ENCODE assay signal across 18 mouse cellular contexts in the genomic region with DNA sequence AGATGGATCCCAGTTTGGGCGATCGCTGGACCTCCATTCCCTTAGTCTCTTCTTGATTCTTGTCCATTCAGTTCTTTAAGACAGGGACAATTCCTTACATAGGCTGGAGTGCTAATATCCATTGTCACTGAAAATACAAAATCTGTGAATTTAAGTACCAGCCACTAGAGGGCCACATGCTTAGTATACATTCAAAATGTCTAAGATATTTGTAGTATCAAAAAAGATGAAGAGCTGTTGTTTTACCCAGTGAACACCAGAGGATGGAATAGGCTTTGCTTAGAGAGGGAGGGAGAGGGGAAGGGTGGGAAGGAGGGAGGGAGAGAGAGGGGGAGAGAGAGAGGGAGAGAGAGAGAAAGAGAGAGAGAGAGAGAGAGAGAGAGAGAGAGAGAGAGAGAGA. TPM values are rescaled to one million over a fixed set of nuclear protein-coding genes. Genes with fewer than 3 reads are reported as not detected.
DNase-seq lines count a peak whose midpoint lies in the region; ATAC-seq and TF ChIP-seq lines count a peak whose summit lies in the region.
"Had no signal": no experiment of that assay in that cellular context is flagged by ENCODE, and none has a peak within 500 bp of the region (broad histone marks: within the 10 kb centered on the region; RNA-seq: fewer than 3 reads in every experiment).

No protein-coding gene starts in this region.

- no peaks in the 10 kb centered on the region for H3K4me1 ChIP-seq in heart, adult 2 months (ENCODE audit: control insufficient read depth, insufficient read depth, low read length)
- H3K4me1 ChIP-seq in lung, postnatal 0 days (ENCODE audit: insufficient read depth, low read depth, low read length) = no peaks in the 10 kb centered on the region
- H3K4me1 ChIP-seq: liver, embryonic 15.5 days had no signal

- no peak for TF ChIP-seq EP300 in heart, adult 2 months (IDR thresholded peaks at IDR 0.05; ENCODE audit: insufficient read depth, low read depth, low read length)
- TF ChIP-seq EP300 in lung, postnatal 0 days (IDR thresholded peaks at IDR 0.05) = no peak

- intact Hi-C loops in heart, adult 2 months (cut with DNase I) = no loop called here

- no peak overlapping the region for H3K4me2 ChIP-seq in lung, postnatal 0 days (replicated peaks; ENCODE audit: low read depth, low read length)
- H3K4me2 ChIP-seq: liver, embryonic 15.5 days had no signal

- H3K4me3 ChIP-seq in heart, adult 2 months = no peak overlapping the region
- no peak overlapping the region for H3K4me3 ChIP-seq in lung, postnatal 0 days (ENCODE audit: low read depth, low read length)
- H3K4me3 ChIP-seq: liver, embryonic 15.5 days; myocyte had no signal

- no peak overlapping the region for H3K9ac ChIP-seq in heart, adult 2 months (ENCODE audit: low read depth, low read length)
- H3K9ac ChIP-seq in lung, postnatal 0 days (replicated peaks; ENCODE audit: low read depth) = no peak overlapping the region
- H3K9ac ChIP-seq: liver, embryonic 15.5 days had no signal

- no peak for DNase-seq in heart, adult 2 months
- no peak for DNase-seq in heart, adult 11 months
- DNase-seq in lung, postnatal 0 days (ENCODE audit: low spot score) = peak; percentile 34
- no peak for DNase-seq in lung, postnatal 36 days
- peak; percentile 19 for DNase-seq in Muller cell, postnatal 12 days (ENCODE audit: inconsistent ontology term)
- DNase-seq in retina, postnatal 1 day = peak; percentile 62
- no peak for DNase-seq in heart, adult 8-10 months (ENCODE audit: low spot score)
- DNase-seq: adrenal gland, postnatal 25 days; cerebellum, postnatal 14 days; heart, adult 18-20 months; kidney, postnatal 25 days; layer of hippocampus, postnatal 36 days; right cerebral cortex, postnatal 14 days; thymus, adult 2 months had no signal

- H3K79me2 ChIP-seq in heart, adult 2 months (replicated peaks; ENCODE audit: control insufficient read depth, insufficient read depth, low read length) = no peaks in the 10 kb centered on the region

- peak; percentile 42 for TF ChIP-seq CTCF in heart, adult 2 months (IDR thresholded peaks at IDR 0.05)
- peak; percentile 36 for TF ChIP-seq CTCF in lung, postnatal 0 days (IDR thresholded peaks at IDR 0.05)

- no peaks in the 10 kb centered on the region for H3K27me3 ChIP-seq in heart, adult 2 months (ENCODE audit: control insufficient read depth, insufficient read depth, low read length)
- no peaks in the 10 kb centered on the region for H3K27me3 ChIP-seq in lung, postnatal 0 days (replicated peaks; ENCODE audit: insufficient read depth, low read length)
- H3K27me3 ChIP-seq: liver, embryonic 15.5 days had no signal

- 44% methylated on average over 2 of the region's 2 CpGs for whole genome bisulfite sequencing in heart, adult 2 months
- 54% methylated on average over 2 of the region's 2 CpGs for WGBS in lung, postnatal 0 days

- no peak overlapping the region for H3K27ac ChIP-seq in heart, adult 2 months
- H3K27ac ChIP-seq in lung, postnatal 0 days (ENCODE audit: low read length) = no peak overlapping the region
- H3K27ac ChIP-seq: liver, embryonic 15.5 days had no signal

- H3K36me3 ChIP-seq in heart, adult 2 months (ENCODE audit: control insufficient read depth, insufficient read depth, low read length) = no peaks in the 10 kb centered on the region
- H3K36me3 ChIP-seq in lung, postnatal 0 days (ENCODE audit: insufficient read depth, low read length) = no peaks in the 10 kb centered on the region
- H3K36me3 ChIP-seq: liver, embryonic 15.5 days had no signal

- TF ChIP-seq POLR2A in heart, adult 2 months (IDR thresholded peaks at IDR 0.05; ENCODE audit: insufficient read depth, low read depth, low read length) = no peak

- no peaks in the 10 kb centered on the region for H3K9me3 ChIP-seq in lung, postnatal 0 days (ENCODE audit: low read length)
- H3K9me3 ChIP-seq: liver, embryonic 15.5 days had no signal

- ATAC-seq in lung, postnatal 0 days = no peak
- ATAC-seq: intestine, embryonic 16.5 days had no signal

RNA-seq across cellular contexts. Expression of a gene that starts 16.5 kb away (rescaled TPM):
- total RNA-seq in heart, adult 2 months (2021) = under 1 TPM; 0.23 to 0.30 TPM
- polyA plus RNA-seq in heart, adult 2 months (2012; rRNA removed) = 0.27 and 0.53 TPM in 2 replicates
- polyA plus RNA-seq in lung, postnatal 0 days (2015; fragmentation: Nextera tagmentation; extraction: Ambion mirVana) = 2.2 and 2.8 TPM in 2 replicates
- under 1 TPM; 0.19 to 0.50 (median 0.36) TPM for total RNA-seq in heart, adult 8-10 months (2022)

RNA-seq across cellular contexts. Expression of a gene that starts 27.9 kb away (rescaled TPM):
- total RNA-seq in heart, adult 2 months (2021) = 1 to 10 TPM in 1 of 2 experiments, under 1 TPM in 1; 0.91 to 1.0 TPM
- 0.25 and 0.50 TPM in 2 replicates for polyA plus RNA-seq in heart, adult 2 months (2012; rRNA removed)
- 10.2 and 10.6 TPM in 2 replicates for polyA plus RNA-seq in lung, postnatal 0 days (2015; fragmentation: Nextera tagmentation; extraction: Ambion mirVana)
- total RNA-seq in heart, adult 8-10 months (2022) = 1 to 10 TPM in 3 of 4 experiments, under 1 TPM in 1; 0.62 to 1.5 (median 1.2) TPM

RNA-seq across cellular contexts. Expression of a gene that starts 59.6 kb away (rescaled TPM):
- not detected for total RNA-seq in heart, adult 2 months (2021)
- 0.02 TPM in 1 of 2 replicates, not detected in the other for polyA plus RNA-seq in heart, adult 2 months (2012; rRNA removed)
- polyA plus RNA-seq in lung, postnatal 0 days (2015; fragmentation: Nextera tagmentation; extraction: Ambion mirVana) = 0.30 and 0.33 TPM in 2 replicates
- total RNA-seq in heart, adult 8-10 months (2022) = not detected
- total RNA-seq: heart, adult 18-20 months; heart, postnatal 25 days had no signal
- polyA plus RNA-seq: myocyte had no signal

Comparison
In these comparisons a context has a peak if more than half of its experiments do, and no peak if none do; other contexts are left out.
1. DNase-seq: peak in lung, postnatal 0 days (single experiment), Muller cell, postnatal 12 days (single experiment) and retina, postnatal 1 day (single experiment); none in heart, adult 2 months (0 of 2), heart, adult 11 months (single experiment), lung, postnatal 36 days (single experiment) and heart, adult 8-10 months (single experiment).